Mouse (Mus musculus) ES-E14 (cell line): Measurements from ENCODE around the gene Amotl2.
"Not testable (repeated sequence)": the region's sequence is repeated elsewhere in the genome, so short reads cannot be mapped to it uniquely, and the experiment has no call there.

Experiments
- CHD2 ChIP-seq: IDR thresholded peaks from 2 replicates; pipeline ENCODE4 v1.6.1; 2014; ENCODE audit warnings: mild to moderate bottlenecking, low read depth, low read length, inconsistent platforms
- MAFK ChIP-seq: IDR thresholded peaks from 2 replicates; pipeline ENCODE4 v1.6.1; 2014; ENCODE audit warnings: mild to moderate bottlenecking, low read depth, low read length, inconsistent platforms; ENCODE audit not compliant: insufficient read depth
- ZC3H11A ChIP-seq: IDR thresholded peaks from 2 replicates; pipeline ENCODE4 v1.6.1; 2012; ENCODE audit warnings: low read depth, mild to moderate bottlenecking, inconsistent platforms, low read length, borderline replicate concordance
- ZNF384 ChIP-seq: IDR thresholded peaks from 2 replicates; pipeline ENCODE4 v1.6.1; 2012; ENCODE audit warnings: low read depth, low read length, inconsistent platforms

- TF ChIP-seq ZNF384, ZC3H11A, MAFK, CHD2: not testable (repeated sequence)
These were observed 48.1 kb downstream of the Amotl2 start for GRCm38 (mm10) chr9:102764540-102764939.
